Mouse (Mus musculus) hindbrain, embryonic 12.5 days (tissue): ENCODE measurements around the gene Ppp1r21. TPM values are rescaled to one million over a fixed set of nuclear protein-coding genes. Genes with fewer than 3 reads are reported as not detected.

Source experiments
- polyA plus RNA-seq: library from polyadenylated mRNA; unstranded; fragments of >200 nt; fragmentation: Nextera tagmentation; extraction: Ambion mirVana; gene quantifications from 2 replicates; pipeline ENCODE4 v1.2.1, GENCODE M21; 2016

Ppp1r21 gene
- polyA plus RNA-seq, 1 experiment from 2014 or later, result 25.9 TPM

Other genes starting within 250 kb of the Ppp1r21 start
- 13.4 and 15.2 TPM in 2 replicates for gene Foxn2, start 89.4 kb upstream of the Ppp1r21 start, polyA plus RNA-seq
- gene Ston1, start 67.6 kb downstream of the Ppp1r21 start, polyA plus RNA-seq, result 3.1 and 3.4 TPM in 2 replicates
- gene Gtf2a1l, start 138.5 kb downstream of the Ppp1r21 start, polyA plus RNA-seq, result 0.72 and 0.87 TPM in 2 replicates